Mouse (Mus musculus): Measurements from ENCODE around the gene Mrpl54. TPM values are rescaled to one million over a fixed set of nuclear protein-coding genes. Genes with fewer than 3 reads are reported as not detected.
A peak's percentile ranks its signal among the peaks of the same experiment; 100 is the strongest.
"Not testable (repeated sequence)": the region's sequence is repeated elsewhere in the genome, so short reads cannot be mapped to it uniquely, and the experiment has no call there.

Mrpl54 gene
- total and polyA plus RNA-seq, 2 experiments from 2014 or later, result 162 to 164 TPM

DNA sequence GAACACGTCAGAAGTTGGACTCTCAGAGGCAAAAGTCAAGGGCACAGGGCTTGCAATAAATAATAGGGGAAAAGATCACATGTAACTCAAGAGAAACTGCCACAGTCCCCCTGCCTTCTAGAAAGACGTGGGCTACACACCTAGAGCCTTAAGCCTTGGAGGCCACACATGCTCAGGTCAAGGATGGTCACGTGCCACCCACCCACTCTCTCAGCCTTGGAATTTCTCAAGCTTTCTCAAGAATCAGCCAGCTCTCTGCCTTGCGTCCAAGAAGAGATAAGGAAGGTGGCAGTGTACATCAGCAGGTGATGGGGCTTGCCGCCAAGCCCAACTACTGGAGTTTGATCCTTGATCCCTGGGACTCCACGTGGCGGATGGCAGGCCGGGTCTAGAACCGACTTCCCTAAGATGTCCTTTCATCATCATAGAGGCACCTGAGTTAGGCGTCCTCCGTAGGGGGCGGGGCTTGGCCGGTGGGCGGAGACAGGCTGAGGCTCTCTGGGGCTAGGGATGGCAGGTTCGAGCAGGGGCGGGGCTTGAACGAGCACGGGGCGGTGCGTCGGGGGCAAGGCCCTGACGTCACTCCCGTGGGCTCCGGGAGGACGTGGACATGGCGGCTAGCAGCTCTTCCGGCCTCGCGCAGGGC is 34.0 kb downstream of the Mrpl54 start, which contains the start of gene Zfr2:
TSS of gene Zfr2 (plus strand) at position 576 of the 646 bp plus-strand sequence.
- TF ChIP-seq CTCF (IDR thresholded peaks at IDR 0.05), result no peak
- DNase-seq (ENCODE audit: low spot score), result peak; percentile 86
- peak; percentile 78 for ATAC-seq (ENCODE audit: low FRiP score)
- Histone ChIP-seq H3K9ac (replicated peaks; ENCODE audit: low read length, poor library complexity, severe bottlenecking) (peak within 1 kb of the TSS; percentile 97), H3K36me3 (ENCODE audit: insufficient read depth, low read length) (no peaks in the 10 kb centered on the region; the same call in 1 of the 2 replicates), H3K27ac (ENCODE audit: low read depth, low read length) (peak within 1 kb of the TSS; percentile 48), H3K4me2 (ENCODE audit: low read depth, low read length, poor library complexity, severe bottlenecking) (peak within 1 kb of the TSS; percentile 67), H3K4me1 (ENCODE audit: insufficient read depth, low read length) (peaks cover 15% of the 10 kb centered on the region), H3K27me3 (ENCODE audit: insufficient read depth, low read length) (no peaks in the 10 kb centered on the region), H3K9me3 (ENCODE audit: low read length) (no peaks in the 10 kb centered on the region), H3K4me3 (ENCODE audit: low read depth, low read length) (peak within 1 kb of the TSS; percentile 71)
- 9% methylated on average over 27 of the region's 29 CpGs for WGBS

GRCm38 (mm10) chr10:81231436-81231835 is 35.3 kb downstream of the Mrpl54 start:
- Histone ChIP-seq H3K4me1 (ENCODE audit: insufficient read depth, low read length) (peaks cover 15% of the 10 kb centered on the region), H3K9ac (replicated peaks; ENCODE audit: low read length, poor library complexity, severe bottlenecking) (no peak overlapping the region; the same call in 1 of the 2 replicates), H3K27ac (ENCODE audit: low read depth, low read length) (peak overlapping the region; percentile 96), H3K4me2 (ENCODE audit: low read depth, low read length, poor library complexity, severe bottlenecking) (peak overlapping the region; percentile 77), H3K36me3 (ENCODE audit: insufficient read depth, low read length) (no peaks in the 10 kb centered on the region; the same call in 1 of the 2 replicates), H3K27me3 (ENCODE audit: insufficient read depth, low read length) (no peaks in the 10 kb centered on the region), H3K9me3 (ENCODE audit: low read length) (no peaks in the 10 kb centered on the region), H3K4me3 (ENCODE audit: low read depth, low read length) (peak overlapping the region; percentile 76)
- ATAC-seq (ENCODE audit: low FRiP score) (0 out of 2 replicates have a peak, but pooled peaks have one; percentile 1), DNase-seq (ENCODE audit: low spot score) (no peak)
- no peak for TF ChIP-seq CTCF (IDR thresholded peaks at IDR 0.05)
- 42% methylated on average over 7 of the region's 7 CpGs for WGBS

GRCm38 (mm10) chr10:81230438-81231332 is 36.0 kb downstream of the Mrpl54 start, which contains the start of gene Atcay:
TSS of gene Atcay (minus strand) at chr10:81230833.
- Histone ChIP-seq H3K9ac (replicated peaks; ENCODE audit: low read length, poor library complexity, severe bottlenecking) (peak within 1 kb of the TSS; percentile 94), H3K4me3 (ENCODE audit: low read depth, low read length) (peak within 1 kb of the TSS; percentile 76), H3K36me3 (ENCODE audit: insufficient read depth, low read length) (no peaks in the 10 kb centered on the region; the same call in 1 of the 2 replicates), H3K4me2 (ENCODE audit: low read depth, low read length, poor library complexity, severe bottlenecking) (peak within 1 kb of the TSS; percentile 77), H3K27ac (ENCODE audit: low read depth, low read length) (peak within 1 kb of the TSS; percentile 96), H3K27me3 (ENCODE audit: insufficient read depth, low read length) (no peaks in the 10 kb centered on the region), H3K9me3 (ENCODE audit: low read length) (no peaks in the 10 kb centered on the region), H3K4me1 (ENCODE audit: insufficient read depth, low read length) (peaks cover 15% of the 10 kb centered on the region)
- peak; percentile 79 for TF ChIP-seq CTCF (IDR thresholded peaks at IDR 0.05)
- peak; percentile 87 for ATAC-seq (ENCODE audit: low FRiP score)
- 3% methylated on average over 27 of the region's 27 CpGs for WGBS
- peak; percentile 93 for DNase-seq (ENCODE audit: low spot score)

DNA sequence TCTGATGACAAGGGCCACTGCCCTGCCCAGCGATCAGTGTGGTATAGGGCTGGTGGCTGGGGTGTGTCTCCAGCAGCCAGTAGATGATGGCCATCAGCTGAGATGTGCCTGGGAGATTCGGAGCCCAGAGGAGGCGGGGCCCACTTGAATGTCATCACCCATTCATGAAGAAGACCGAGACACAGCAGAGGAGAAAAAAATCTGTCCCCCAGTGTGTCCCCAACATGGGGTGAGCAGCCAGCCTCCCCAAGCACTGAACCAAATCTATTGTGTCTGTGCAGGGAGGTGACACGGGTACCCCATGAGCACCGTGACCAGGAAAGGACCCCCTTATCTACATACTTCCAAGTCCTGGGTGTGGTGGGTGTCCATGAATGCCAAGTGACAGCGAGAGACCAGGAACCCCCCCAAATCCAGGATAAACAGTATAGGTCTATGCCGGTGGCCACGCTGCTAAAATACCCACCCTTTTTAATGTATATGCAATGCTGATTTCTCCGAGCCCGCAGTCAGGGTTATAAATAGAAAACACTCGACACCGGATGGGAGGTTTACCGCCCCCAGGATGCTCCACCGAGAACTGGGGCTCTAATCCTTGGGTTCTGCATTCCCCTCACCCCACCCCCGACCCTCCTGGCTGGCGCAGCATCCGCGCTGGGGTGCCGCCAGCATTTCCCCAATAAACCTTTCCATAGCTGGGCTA is 36.8 kb downstream of the Mrpl54 start:
- H3K4me2 ChIP-seq (ENCODE audit: low read depth, low read length, poor library complexity, severe bottlenecking), result peak overlapping the region; percentile 77
- H3K27me3 ChIP-seq (ENCODE audit: insufficient read depth, low read length), result no peaks in the 10 kb centered on the region
- H3K9ac ChIP-seq (replicated peaks; ENCODE audit: low read length, poor library complexity, severe bottlenecking), result peak overlapping the region; percentile 94
- H3K9me3 ChIP-seq (ENCODE audit: low read length), result no peaks in the 10 kb centered on the region
- ATAC-seq (ENCODE audit: low FRiP score) (no peak), DNase-seq (ENCODE audit: low spot score) (peak; percentile 50)
- H3K27ac ChIP-seq (ENCODE audit: low read depth, low read length), result peak overlapping the region; percentile 96
- TF ChIP-seq CTCF (IDR thresholded peaks at IDR 0.05), result no peak
- no peaks in the 10 kb centered on the region for H3K36me3 ChIP-seq (ENCODE audit: insufficient read depth, low read length)
- H3K4me1 ChIP-seq (ENCODE audit: insufficient read depth, low read length), result peaks cover 15% of the 10 kb centered on the region
- peak overlapping the region; percentile 76 for H3K4me3 ChIP-seq (ENCODE audit: low read depth, low read length)
- WGBS, result 4% methylated on average over 20 of the region's 20 CpGs

- not testable (repeated sequence) for DNase-seq (ENCODE audit: low spot score); H3K27ac ChIP-seq (ENCODE audit: low read depth, low read length); ATAC-seq (ENCODE audit: low FRiP score); H3K4me2 ChIP-seq (ENCODE audit: low read depth, low read length, poor library complexity, severe bottlenecking); H3K9ac ChIP-seq (replicated peaks; ENCODE audit: low read length, poor library complexity, severe bottlenecking); H3K4me1 ChIP-seq (ENCODE audit: insufficient read depth, low read length); H3K4me3 ChIP-seq (ENCODE audit: low read depth, low read length); H3K27me3 ChIP-seq (ENCODE audit: insufficient read depth, low read length); H3K9me3 ChIP-seq (ENCODE audit: low read length)
- 61% methylated on average over 2 of the region's 2 CpGs for WGBS
- H3K36me3 ChIP-seq (ENCODE audit: insufficient read depth, low read length), result peaks cover 26% of the 10 kb centered on the region
Observed at GRCm38 (mm10) chr10:81223731-81224130, 43.0 kb downstream of the Mrpl54 start.

All from midbrain, postnatal 0 days (tissue).